Mouse (Mus musculus) midbrain, embryonic 10.5 days (tissue): ENCODE results near the gene Thap3. TPM values are rescaled to one million over a fixed set of nuclear protein-coding genes. Genes with fewer than 3 reads are reported as not detected.

Experiments used
- DNase-seq: peaks from one replicate; pipeline ENCODE4 v3.0.0-alpha.2; 2017; ENCODE audit warnings: low spot score
- H3K27ac ChIP-seq: fragments of 300-500 bp; sonication (generic); replicated peaks from 2 replicates; pipeline ENCODE4 v1.5.1; 2016; ENCODE audit warnings: mild to moderate bottlenecking
- H3K27me3 ChIP-seq: fragments of 300-500 bp; sonication (generic); 2 replicates; pipeline ENCODE4 v1.6.1; 2016; ENCODE audit warnings: low read depth, mild to moderate bottlenecking; ENCODE audit not compliant: poor library complexity, severe bottlenecking
- H3K36me3 ChIP-seq: fragments of 300-500 bp; sonication (generic); 2 replicates; pipeline ENCODE4 v1.6.1; 2016; ENCODE audit warnings: mild to moderate bottlenecking, moderate library complexity
- H3K4me1 ChIP-seq: fragments of 300-500 bp; sonication (generic); 2 replicates; pipeline ENCODE4 v1.6.1; 2016
- H3K4me3 ChIP-seq: fragments of 300-500 bp; sonication (generic); 2 replicates; pipeline ENCODE4 v1.5.1; 2016; ENCODE audit warnings: mild to moderate bottlenecking, moderate library complexity
- H3K9me3 ChIP-seq: fragments of 300-500 bp; sonication (generic); replicated peaks from 2 replicates; pipeline ENCODE4 v1.6.1; 2016; ENCODE audit warnings: mild to moderate bottlenecking
- WGBS: fragments of 180-500 bp; shearing (Covaris S2); methylation state at CpG from one replicate; pipeline ENCODE4 v1.1.7; 2016; 5-methylcytosine and 5-hydroxymethylcytosine counted together
- polyA plus RNA-seq: library from polyadenylated mRNA; unstranded; fragments of >200 nt; fragmentation: Nextera tagmentation; extraction: Ambion mirVana; gene quantifications from 2 replicates; pipeline ENCODE4 v1.2.1, GENCODE M21; 2016

The Thap3 gene
- polyA plus RNA-seq, 1 experiment from 2014 or later = 32.1 TPM

DNA sequence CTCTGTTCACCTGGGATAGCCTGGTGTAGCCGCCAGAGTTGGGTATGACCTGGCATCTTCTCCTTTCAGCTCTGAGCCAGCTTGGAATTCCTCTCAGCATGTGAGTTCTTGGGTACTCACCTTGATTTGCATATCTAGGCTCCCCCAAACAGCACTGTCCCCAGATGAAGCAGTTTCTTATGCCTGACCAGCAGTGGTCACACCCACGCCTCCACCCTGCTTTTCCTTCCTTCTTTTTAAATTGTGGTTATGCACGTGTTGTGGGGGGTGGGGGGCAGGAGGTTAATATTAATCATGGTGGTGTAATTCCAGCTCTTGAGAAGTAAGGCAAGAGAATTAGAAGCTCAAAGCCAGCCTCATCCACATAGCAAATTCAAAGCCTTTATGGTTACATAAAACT lies 26.0 kb downstream of the Thap3 start:
- Histone ChIP-seq H3K9me3 (no peaks in the 10 kb centered on the region), H3K27me3 (no peaks in the 10 kb centered on the region), H3K27ac (no peak overlapping the region), H3K4me1 (no peaks in the 10 kb centered on the region), H3K4me3 (no peak overlapping the region), H3K36me3 (peaks cover 88% of the 10 kb centered on the region)
- 91% methylated on average over 3 of the region's 3 CpGs for WGBS
- no peak for DNase-seq

DNA sequence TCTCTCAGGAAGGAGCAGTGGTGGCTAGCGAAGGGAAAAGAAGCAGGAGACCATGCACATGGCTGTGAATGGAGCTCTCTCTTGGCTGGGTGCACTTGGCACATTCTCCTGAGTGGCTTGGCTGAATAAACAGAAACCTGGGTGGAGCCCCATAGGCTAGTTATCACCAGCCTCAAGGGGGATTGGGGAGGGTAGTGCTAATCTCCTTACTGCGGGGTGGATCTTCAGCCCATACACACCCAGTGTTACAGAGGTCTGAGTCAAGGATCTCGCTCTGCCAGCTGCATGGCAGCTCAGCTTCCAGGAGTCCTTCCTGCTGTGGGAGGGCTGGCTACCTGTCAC lies 28.3 kb downstream of the Thap3 start:
- no peaks in the 10 kb centered on the region for H3K4me1 ChIP-seq
- H3K27ac ChIP-seq = no peak overlapping the region
- H3K4me3 ChIP-seq = no peak overlapping the region
- DNase-seq = no peak
- H3K27me3 ChIP-seq = no peaks in the 10 kb centered on the region
- 90% methylated on average over 3 of the region's 3 CpGs for WGBS
- H3K9me3 ChIP-seq = no peaks in the 10 kb centered on the region
- peaks cover 93% of the 10 kb centered on the region for H3K36me3 ChIP-seq

DNA sequence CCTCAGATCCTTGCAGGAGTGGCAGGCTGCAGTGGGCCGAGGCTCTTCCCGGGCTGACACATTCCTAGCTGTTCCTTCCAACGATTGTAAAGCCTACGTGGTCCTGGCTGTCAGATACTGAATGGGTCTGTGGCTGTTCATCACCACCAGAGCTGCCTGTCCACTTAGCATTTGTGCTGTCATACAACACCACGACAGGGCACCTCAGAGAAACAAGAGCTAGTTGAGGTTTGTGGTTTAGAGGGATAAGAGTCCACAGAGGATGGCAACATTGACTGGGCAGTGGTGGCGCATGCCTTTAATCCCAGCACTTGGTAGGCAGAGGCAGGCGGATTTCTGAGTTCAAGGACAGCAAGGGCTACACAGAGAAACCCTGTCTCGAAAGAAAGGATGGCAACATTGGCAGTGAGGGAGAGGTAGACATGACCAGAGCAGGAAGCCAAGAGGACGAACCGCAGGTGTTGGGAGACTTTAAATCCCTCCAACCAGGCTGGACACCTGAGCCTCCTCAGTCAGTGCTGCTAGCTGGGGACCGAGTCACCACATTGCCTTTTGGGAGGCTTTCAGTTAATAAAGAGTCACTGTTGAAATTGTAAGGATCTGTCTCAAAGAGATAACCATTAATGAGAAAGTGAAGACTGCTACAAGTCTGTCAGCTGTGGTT lies 28.8 kb downstream of the Thap3 start:
- Histone ChIP-seq H3K4me1 (no peaks in the 10 kb centered on the region), H3K36me3 (peaks cover 93% of the 10 kb centered on the region), H3K27ac (0 out of 2 replicates have a peak overlapping the region, but pooled peaks have one; percentile 19), H3K4me3 (no peak overlapping the region), H3K9me3 (no peaks in the 10 kb centered on the region), H3K27me3 (no peaks in the 10 kb centered on the region)
- DNase-seq = no peak
- WGBS = 89% methylated on average over 11 of the region's 11 CpGs

DNA sequence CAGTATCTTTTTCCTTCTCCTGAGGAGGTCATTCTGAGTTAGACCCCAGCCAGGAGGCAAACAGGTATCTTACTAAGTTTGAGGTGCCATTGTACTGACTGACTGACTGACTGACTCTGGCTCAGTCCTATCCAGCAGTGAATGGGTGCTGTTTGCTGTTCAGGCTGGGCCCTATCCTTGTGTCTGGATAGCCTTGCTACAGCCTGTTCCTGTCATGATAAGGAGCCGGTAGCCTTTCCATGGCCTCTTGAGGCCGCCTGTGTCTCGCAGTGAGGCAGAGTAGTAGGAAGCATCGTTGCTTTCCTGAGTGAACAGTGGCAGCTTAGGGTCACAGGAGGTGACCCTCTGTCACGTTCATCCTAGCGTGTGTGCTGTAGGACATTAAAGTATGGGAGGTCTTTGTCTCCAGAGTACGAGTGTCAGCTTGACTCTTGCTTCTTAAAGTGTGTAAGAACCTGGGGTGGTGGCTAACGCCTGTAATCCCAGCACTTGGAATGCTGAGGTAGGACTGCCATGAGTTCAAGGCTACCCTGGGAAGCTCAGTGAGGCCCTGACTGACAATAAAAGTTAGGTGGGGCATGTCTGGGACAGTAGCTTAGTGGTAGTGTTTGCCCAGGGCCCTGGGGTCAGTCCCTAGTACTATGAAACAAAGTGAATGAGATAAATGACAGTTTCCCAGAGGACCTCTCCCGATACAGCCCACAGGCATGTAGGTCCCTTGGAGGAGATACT lies 31.0 kb downstream of the Thap3 start:
- DNase-seq = no peak
- no peaks in the 10 kb centered on the region for H3K9me3 ChIP-seq
- no peak overlapping the region for H3K27ac ChIP-seq
- peaks cover 93% of the 10 kb centered on the region for H3K36me3 ChIP-seq
- WGBS = 91% methylated on average over 9 of the region's 9 CpGs
- no peaks in the 10 kb centered on the region for H3K27me3 ChIP-seq
- H3K4me1 ChIP-seq = no peaks in the 10 kb centered on the region
- no peak overlapping the region for H3K4me3 ChIP-seq

DNA sequence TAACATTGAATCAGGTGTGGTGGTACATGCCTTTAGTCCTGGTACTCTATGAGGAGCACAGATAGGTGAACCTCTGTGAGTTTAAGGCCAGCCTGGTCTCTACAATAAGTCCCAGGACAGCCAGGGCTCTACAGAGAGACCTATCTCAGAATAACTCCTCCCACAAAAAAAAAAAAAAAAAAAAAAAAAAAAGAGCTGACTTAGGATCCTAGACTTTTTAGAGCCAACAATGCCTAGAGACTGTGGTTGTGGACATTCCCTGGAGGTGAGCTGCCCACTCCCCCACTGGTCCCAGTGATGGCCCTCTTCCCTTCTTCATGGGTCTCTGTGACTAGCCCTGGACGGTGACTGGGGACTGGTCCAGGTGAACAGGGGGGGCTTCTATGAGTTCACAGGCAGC lies 33.0 kb downstream of the Thap3 start:
- 91% methylated on average over 1 of the region's 1 CpGs for WGBS
- H3K36me3 ChIP-seq = peaks cover 95% of the 10 kb centered on the region
- no peaks in the 10 kb centered on the region for H3K27me3 ChIP-seq
- H3K9me3 ChIP-seq = no peaks in the 10 kb centered on the region
- no peaks in the 10 kb centered on the region for H3K4me1 ChIP-seq
- H3K4me3 ChIP-seq = no peak overlapping the region
- no peak for DNase-seq
- no peak overlapping the region for H3K27ac ChIP-seq

DNA sequence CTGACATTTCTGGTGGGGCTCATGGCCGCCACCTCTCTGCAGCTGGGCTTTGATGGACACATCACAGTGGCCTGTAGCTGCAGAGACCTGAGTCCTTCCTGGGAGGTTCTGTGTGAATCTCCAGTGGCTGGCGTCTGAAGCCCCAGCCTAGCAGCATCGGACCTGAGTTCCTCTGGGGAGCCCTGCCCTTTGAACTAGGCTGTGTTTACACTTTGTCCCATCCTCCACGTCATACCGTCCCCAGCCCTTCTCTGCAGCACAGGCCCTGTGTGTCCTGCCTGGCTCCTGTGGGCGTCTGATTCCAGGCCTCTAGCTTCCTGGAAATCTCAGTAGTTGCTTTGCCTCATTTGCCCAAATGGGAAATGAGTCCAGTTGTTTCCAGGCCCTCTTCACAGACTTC lies 35.6 kb downstream of the Thap3 start:
- WGBS = 85% methylated on average over 6 of the region's 6 CpGs
- H3K4me1 ChIP-seq = no peaks in the 10 kb centered on the region

DNA sequence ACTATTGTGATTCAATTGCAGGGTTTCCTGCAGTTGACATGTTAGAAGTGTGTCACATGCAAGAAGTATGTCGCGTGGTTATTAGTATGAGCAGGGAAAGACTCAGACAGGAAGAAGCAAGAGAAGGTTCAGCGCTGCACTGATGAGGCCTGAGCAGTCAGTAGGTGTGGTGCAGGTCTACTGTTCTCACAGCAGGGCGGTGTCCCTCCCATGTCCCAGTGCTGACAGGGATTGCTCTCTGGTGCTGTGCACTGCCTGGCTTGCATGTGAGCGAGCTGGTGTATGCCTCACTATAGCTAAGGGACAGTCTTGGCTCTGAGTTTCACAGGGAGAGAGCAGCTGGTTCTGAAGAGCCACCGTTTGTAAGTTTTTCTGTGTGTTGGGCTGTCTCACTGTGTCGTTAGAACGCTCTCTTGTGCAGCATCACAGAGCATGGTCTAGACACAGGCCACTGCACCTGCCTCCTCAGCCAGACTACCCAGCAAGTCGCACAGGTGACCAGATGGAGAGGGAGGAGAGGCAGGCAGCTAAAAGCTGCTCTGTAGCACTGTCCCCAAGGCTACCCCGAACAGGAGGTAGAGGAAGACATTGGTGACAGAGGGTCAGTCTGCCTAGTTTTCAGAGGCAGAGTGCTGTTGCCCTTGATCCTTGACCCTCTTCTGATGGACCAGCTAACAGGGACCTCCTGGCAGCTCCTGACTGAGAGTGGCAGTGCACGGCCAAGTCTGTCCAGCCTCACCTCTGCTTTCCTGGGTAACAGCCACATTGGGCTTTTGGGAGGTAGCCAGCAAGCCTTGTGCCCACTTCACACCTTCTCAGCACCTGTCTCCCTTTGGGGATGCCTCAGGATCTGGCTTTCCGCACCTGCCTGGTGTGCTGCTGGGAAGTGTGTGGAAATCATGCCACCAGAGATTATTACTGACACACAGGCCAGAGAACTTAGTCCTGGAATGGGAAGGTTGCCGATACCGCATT lies 40.0 kb downstream of the Thap3 start:
- H3K36me3 ChIP-seq = peaks cover 62% of the 10 kb centered on the region
- DNase-seq = no peak
- no peaks in the 10 kb centered on the region for H3K9me3 ChIP-seq
- H3K27ac ChIP-seq = no peak overlapping the region
- H3K27me3 ChIP-seq = no peaks in the 10 kb centered on the region
- no peaks in the 10 kb centered on the region for H3K4me1 ChIP-seq
- no peak overlapping the region for H3K4me3 ChIP-seq
- 94% methylated on average over 14 of the region's 14 CpGs for WGBS

More for the DNA sequence above, 35.6 kb downstream of the Thap3 start:
- H3K4me3 ChIP-seq = no peak overlapping the region
- no peaks in the 10 kb centered on the region for H3K9me3 ChIP-seq
- H3K27ac ChIP-seq = no peak overlapping the region
- H3K36me3 ChIP-seq = peaks cover 93% of the 10 kb centered on the region
- no peaks in the 10 kb centered on the region for H3K27me3 ChIP-seq
- DNase-seq = no peak

DNA sequence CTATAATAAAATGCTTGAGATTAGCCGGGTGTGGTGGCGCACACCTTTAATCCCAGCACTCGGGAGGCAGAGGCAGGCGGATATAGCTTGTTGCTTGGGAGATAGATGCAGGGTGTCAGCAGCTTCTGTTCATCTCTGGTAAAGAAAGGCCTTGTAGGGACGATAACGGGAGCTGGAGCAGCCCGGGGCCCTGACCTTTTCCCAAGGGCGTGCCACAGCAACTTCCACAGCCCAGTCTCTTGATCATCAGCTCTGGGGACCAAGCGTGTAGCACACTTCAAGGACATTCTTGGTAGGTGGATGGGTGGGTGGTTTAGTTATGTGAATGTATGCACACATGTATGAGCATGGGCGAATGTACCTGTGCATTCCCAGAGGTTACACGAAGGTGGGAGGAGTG lies 42.6 kb downstream of the Thap3 start:
- no peak for DNase-seq
- Histone ChIP-seq H3K4me3 (no peak overlapping the region), H3K27ac (no peak overlapping the region), H3K4me1 (no peaks in the 10 kb centered on the region), H3K9me3 (no peaks in the 10 kb centered on the region), H3K27me3 (no peaks in the 10 kb centered on the region), H3K36me3 (peaks cover 45% of the 10 kb centered on the region)
- 89% methylated on average over 11 of the region's 11 CpGs for WGBS

DNA sequence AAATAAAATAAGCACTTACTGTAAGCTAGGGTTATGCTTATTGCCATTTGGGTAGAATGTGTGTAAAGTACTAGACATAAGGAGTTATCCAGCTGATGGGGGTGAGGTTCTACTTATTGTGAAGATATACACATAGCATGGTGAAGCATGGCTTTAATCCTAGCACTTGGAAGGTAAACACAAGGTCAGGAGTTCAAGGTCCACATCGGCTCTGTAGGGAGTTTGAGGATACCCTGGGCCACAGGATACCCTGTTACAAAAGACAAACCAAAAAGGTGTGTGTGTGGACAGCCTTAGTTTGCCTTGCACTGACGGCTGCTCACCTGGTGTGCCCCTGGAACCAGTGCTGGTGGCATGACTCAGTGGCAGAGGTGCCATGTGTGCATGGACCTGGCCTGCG lies 50.7 kb downstream of the Thap3 start:
- DNase-seq = no peak
- peaks cover 19% of the 10 kb centered on the region for H3K4me1 ChIP-seq
- no peak overlapping the region for H3K27ac ChIP-seq
- H3K36me3 ChIP-seq = peaks cover 28% of the 10 kb centered on the region
- H3K4me3 ChIP-seq = no peak overlapping the region
- 91% methylated on average over 3 of the region's 3 CpGs for WGBS
- no peaks in the 10 kb centered on the region for H3K9me3 ChIP-seq
- H3K27me3 ChIP-seq = no peaks in the 10 kb centered on the region

DNA sequence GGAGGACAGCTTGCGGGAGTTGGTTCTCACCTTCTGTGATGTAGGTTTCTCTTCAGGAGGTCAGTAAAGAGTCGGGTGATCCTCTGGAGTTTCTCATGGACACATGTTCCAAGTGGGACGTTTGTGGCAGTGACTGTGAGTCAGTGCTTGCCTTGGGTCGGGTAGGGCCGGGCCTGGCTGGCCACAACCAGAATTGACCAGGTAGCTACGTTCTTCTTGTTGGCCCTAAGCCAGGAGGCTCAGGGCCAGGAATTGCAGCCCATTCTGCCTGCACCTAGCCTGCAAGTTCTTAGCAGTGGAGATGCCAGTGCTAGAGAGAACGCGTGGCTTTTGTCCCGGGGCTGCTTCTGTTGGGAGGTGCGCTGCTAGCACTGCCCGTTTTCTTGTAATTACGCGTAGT lies 51.4 kb downstream of the Thap3 start:
- DNase-seq = no peak
- Histone ChIP-seq H3K4me3 (no peak overlapping the region), H3K36me3 (peaks cover 28% of the 10 kb centered on the region), H3K27ac (no peak overlapping the region), H3K4me1 (peaks cover 20% of the 10 kb centered on the region), H3K9me3 (no peaks in the 10 kb centered on the region), H3K27me3 (no peaks in the 10 kb centered on the region)
- 94% methylated on average over 13 of the region's 13 CpGs for WGBS

DNA sequence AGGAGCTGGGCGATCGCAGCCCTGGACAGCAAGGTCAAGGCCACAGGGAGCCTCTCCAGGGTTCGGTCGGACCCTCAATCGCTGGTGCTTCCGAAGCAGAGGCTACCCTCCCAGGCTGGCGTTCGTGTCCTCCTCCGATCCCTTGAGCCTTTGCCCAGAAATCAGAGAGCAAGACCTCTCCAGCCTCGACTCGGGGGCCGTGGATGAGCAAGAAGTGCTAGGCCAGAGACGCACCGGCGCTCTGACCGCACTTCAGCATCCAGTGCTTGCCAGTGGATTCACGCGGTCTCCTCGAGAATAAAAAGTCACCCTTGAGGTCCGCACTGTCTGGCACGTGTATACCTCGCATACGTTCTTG lies 54.6 kb downstream of the Thap3 start:
- no peak for DNase-seq
- Histone ChIP-seq H3K27me3 (no peaks in the 10 kb centered on the region), H3K36me3 (peaks cover 14% of the 10 kb centered on the region), H3K4me1 (peaks cover 20% of the 10 kb centered on the region), H3K4me3 (peak overlapping the region; percentile 100), H3K27ac (peak overlapping the region; percentile 95), H3K9me3 (no peaks in the 10 kb centered on the region)
- 2% methylated on average over 23 of the region's 23 CpGs for WGBS

DNA sequence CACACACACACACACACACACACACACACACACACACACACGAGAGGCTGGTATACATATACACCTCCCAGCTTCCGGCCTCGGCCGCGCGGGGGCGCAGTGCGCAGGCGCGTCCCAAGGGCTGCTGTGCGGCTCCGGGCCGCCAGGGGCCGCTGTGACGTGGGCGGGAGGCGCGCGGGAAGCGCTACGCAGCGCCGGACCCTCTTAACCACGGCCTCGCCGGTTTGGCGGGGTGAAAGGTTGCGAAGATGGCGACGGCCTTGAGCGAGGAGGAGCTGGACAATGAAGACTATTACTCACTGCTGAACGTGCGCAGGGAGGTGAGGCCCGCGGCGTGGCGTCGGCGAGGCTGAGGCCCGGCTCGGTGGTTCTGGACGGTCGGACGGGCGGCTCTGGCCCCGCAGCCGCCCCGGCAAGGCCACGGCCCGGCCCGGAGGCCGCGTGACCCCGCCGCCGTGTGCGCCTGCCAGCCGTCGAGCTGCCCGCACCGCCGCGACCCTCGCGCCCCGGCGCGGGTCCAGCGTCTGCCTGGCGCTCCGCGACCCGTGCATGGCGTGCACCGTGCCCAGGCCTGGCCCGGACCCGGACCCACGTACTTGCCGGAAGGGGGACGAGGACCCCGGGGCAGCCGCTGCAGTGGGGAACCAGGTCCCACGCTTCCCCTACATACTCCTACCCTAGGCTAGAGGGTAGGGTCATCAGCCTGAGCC lies 55.1 kb downstream of the Thap3 start, which contains the start of gene Dnajc11:
Gene Dnajc11 (plus strand): TSS at position 187 of the 710 bp plus-strand sequence.
- Histone ChIP-seq H3K9me3 (no peaks in the 10 kb centered on the region), H3K4me3 (peak within 1 kb of the TSS; percentile 100), H3K4me1 (peaks cover 20% of the 10 kb centered on the region), H3K27ac (peak within 1 kb of the TSS; percentile 95), H3K36me3 (peaks cover 13% of the 10 kb centered on the region), H3K27me3 (no peaks in the 10 kb centered on the region)
- under 1% methylated on average over 75 of the region's 83 CpGs for WGBS
- peak; percentile 91 for DNase-seq
